Mouse (Mus musculus): Measurements from ENCODE around the gene Ass1. TPM values are rescaled to one million over a fixed set of nuclear protein-coding genes. Genes with fewer than 3 reads are reported as not detected.

Ass1 gene
- polyA plus RNA-seq, 1 experiment from 2014 or later = 75.3 TPM

DNA sequence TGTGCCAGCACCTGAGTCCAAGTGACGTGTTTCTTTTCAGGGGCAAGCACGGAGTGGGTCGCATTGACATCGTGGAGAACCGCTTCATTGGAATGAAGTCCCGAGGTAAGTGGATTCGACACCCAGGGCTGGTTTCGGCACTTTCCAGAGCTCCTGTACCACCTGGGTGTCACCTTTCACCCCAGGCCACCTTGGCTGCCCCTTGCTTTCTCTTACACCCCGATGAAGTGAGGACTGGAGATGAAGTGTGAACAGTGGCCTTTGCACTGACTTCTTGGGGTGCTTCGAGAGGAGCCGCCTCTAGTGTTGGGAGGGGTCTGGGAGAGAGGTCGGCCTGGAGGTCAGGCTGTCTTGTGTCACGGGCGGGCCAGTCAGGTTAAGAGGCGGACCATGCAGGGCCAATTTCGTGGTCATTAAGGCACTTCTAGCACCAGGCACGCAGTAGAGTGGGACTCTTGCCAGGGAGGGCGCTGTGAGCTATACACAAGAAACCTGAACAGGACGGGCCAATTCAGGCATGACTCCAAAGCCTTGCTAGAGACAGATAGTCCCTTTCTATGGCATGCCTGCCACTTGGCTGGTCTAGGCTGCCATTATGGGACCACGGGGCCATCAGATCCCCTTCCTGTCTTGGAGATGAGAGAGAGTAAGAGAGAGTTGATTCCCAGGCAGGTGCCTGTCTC, 31.6 kb downstream of the Ass1 start:
- Histone ChIP-seq H3K36me3 (peaks cover 9% of the 10 kb centered on the region; the same call in 1 of the 2 replicates), H3K4me3 (replicated peaks) (no peak overlapping the region), H3K4me1 (replicated peaks) (no peaks in the 10 kb centered on the region), H3K4me2 (no peak overlapping the region), H3K9me3 (replicated peaks) (no peaks in the 10 kb centered on the region), H3K27me3 (no peaks in the 10 kb centered on the region), H3K9ac (no peak overlapping the region), H3K27ac (no peak overlapping the region)
- ATAC-seq (ENCODE audit: low read depth) (no peak), DNase-seq (no peak)
- WGBS (ENCODE audit: insufficient replicate concordance) = 69% methylated on average over 20 of the region's 20 CpGs

DNA sequence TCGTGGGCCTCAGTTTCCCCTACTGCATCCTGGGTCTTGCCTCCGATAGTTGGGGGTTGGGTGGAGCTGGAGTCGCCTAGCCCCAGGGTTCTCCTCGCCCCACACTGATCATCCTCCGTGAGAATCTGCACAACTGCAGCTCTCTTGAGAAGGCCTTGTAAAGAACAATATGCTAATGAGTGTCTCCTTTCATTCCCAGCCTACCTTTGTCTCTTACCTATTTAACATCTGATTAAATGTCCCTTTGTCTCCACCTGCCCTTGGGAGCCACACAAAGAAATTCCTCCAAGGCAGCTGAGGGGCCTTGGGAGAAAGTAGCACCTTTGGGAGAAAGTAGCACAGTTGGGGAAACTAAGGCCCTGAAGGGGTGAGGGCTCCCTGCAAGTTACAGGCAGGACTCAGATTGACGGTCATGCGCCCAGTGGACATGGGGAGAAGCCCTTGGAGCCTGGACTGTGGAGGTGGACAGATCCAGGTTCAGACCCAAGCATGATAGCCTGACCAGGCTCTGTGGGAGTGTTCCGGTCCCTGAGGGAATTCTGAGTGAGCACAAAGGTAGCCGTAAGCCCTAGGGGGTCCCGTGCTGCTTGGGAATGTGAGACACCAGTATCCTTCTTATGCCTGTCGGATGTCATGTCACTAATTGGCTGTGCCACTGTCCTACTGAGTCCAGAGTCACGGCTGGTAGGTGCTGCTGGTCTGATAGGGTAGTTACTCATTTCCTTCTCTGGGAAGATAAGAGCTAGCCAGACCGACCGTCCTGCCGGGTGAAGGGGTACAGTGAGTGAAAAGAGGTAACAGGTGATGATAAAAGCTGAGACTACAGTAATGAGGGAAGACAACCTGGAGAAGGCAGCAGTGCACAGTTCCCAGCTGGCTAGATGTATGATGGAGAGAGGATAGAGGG, 32.9 kb downstream of the Ass1 start:
- H3K9ac ChIP-seq = no peak overlapping the region
- H3K9me3 ChIP-seq (replicated peaks) = no peaks in the 10 kb centered on the region
- 51% methylated on average over 15 of the region's 15 CpGs for WGBS (ENCODE audit: insufficient replicate concordance)
- DNase-seq (no peak), ATAC-seq (ENCODE audit: low read depth) (no peak)
- H3K27ac ChIP-seq = no peak overlapping the region
- H3K27me3 ChIP-seq = no peaks in the 10 kb centered on the region
- no peaks in the 10 kb centered on the region for H3K4me1 ChIP-seq (replicated peaks)
- H3K4me2 ChIP-seq = no peak overlapping the region
- peaks cover 9% of the 10 kb centered on the region; the same call in 1 of the 2 replicates for H3K36me3 ChIP-seq
- H3K4me3 ChIP-seq (replicated peaks) = no peak overlapping the region

DNA sequence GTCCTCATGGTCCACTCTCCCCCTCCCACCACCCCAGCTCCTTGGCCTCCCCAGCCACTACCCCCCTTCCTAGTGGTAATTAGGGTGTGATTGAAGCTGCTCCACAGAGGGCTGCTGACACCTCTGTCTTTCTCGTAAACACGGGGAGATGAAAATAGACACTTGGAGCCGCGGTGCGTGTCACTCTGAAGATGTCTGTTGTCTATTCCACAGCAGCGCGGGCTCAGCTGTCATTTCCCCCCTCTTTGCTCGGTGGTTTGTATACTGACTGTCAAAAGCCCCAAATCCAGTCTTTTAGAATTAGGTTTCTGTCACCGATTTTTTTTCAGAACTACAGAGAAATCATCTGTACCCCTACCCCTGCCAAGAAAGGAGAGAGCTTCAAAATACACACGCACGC, 35.5 kb downstream of the Ass1 start:
- Histone ChIP-seq H3K27ac (no peak overlapping the region), H3K27me3 (no peaks in the 10 kb centered on the region), H3K9me3 (replicated peaks) (no peaks in the 10 kb centered on the region), H3K36me3 (0 out of 2 replicates have a peak, but pooled peaks cover 6% of the 10 kb centered on the region), H3K4me1 (replicated peaks) (no peaks in the 10 kb centered on the region), H3K4me3 (replicated peaks) (no peak overlapping the region), H3K9ac (no peak overlapping the region), H3K4me2 (no peak overlapping the region)
- WGBS (ENCODE audit: insufficient replicate concordance) = 74% methylated on average over 11 of the region's 11 CpGs
- no peak for ATAC-seq (ENCODE audit: low read depth)
- DNase-seq = no peak

DNA sequence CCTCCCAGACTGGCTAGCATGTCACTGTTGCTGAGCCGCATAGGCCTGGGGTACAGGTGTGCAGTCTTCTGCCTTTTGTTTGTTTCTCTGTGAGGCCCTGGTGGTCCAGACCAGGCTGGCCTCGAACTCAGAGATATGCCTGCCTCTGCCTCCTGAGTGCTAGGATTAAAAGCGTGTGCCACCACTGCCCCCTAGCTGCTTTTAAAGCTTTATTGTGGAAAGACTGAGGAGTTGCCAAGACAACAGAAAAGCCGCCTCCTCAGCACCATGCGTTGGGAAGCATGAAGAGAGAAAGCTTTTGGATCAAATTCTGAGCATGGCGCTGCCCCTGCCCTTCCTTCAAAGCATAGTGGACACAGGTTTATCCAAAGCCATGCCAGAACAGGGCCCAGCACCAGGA, 38.8 kb downstream of the Ass1 start:
- no peak overlapping the region for H3K4me3 ChIP-seq (replicated peaks)
- H3K27me3 ChIP-seq = no peaks in the 10 kb centered on the region
- DNase-seq (no peak), ATAC-seq (ENCODE audit: low read depth) (no peak)
- no peak overlapping the region for H3K27ac ChIP-seq
- WGBS (ENCODE audit: insufficient replicate concordance) = 72% methylated on average over 6 of the region's 6 CpGs
- H3K36me3 ChIP-seq = peaks cover 18% of the 10 kb centered on the region
- no peak overlapping the region for H3K4me2 ChIP-seq
- H3K9me3 ChIP-seq (replicated peaks) = no peaks in the 10 kb centered on the region
- no peak overlapping the region for H3K9ac ChIP-seq
- H3K4me1 ChIP-seq (replicated peaks) = no peaks in the 10 kb centered on the region

DNA sequence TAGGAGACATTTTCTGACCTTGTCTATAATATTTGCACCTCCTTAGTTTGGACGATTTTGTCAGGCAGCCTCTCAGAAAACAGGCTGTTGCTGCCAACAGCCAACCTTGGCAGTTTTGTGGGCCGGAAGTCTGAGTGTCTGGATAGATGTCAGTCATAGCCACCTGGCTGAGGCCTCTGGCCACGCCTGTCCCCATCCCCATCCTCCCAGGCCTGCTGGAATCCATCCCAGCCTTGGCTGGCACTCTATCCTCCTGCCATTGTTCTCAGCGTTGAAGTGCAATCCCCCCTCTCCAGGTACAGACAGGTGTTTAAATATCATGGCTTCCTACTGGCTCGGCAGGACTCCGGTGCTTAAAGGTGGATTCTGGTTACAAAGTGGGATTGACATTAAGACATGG, 41.3 kb downstream of the Ass1 start:
- 61% methylated on average over 6 of the region's 6 CpGs for WGBS (ENCODE audit: insufficient replicate concordance)
- DNase-seq = no peak
- Histone ChIP-seq H3K9me3 (replicated peaks) (peaks cover 7% of the 10 kb centered on the region; the same call in 1 of the 2 replicates), H3K36me3 (peaks cover 41% of the 10 kb centered on the region), H3K27ac (no peak overlapping the region), H3K4me3 (replicated peaks) (no peak overlapping the region), H3K27me3 (no peaks in the 10 kb centered on the region), H3K4me2 (no peak overlapping the region), H3K4me1 (replicated peaks) (no peaks in the 10 kb centered on the region), H3K9ac (no peak overlapping the region)
- ATAC-seq (ENCODE audit: low read depth) = no peak

DNA sequence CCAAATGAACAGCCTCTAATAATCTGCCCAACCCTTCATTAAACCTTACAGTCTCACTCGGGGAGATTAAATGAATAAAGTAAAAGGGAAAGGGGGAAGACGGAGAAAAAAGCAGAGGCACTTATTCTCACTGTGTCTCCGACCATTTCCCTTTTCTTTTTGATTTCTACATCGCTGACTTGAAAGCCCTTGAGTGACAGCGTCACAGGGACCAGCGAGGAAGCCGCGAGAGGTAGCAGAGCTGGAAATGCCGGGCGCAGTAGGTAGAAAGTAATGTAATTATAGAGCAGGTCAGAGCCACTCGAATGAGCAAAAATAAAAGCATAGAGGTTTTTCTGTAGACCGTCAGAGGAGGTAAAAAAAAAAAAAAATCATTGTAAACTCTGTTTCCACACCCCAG, 46.5 kb downstream of the Ass1 start:
- no peak for ATAC-seq (ENCODE audit: low read depth)
- WGBS (ENCODE audit: insufficient replicate concordance) = 69% methylated on average over 12 of the region's 12 CpGs
- H3K36me3 ChIP-seq = peaks cover 44% of the 10 kb centered on the region
- no peak overlapping the region for H3K4me2 ChIP-seq
- H3K4me3 ChIP-seq (replicated peaks) = no peak overlapping the region
- H3K9me3 ChIP-seq (replicated peaks) = peaks cover 7% of the 10 kb centered on the region; the same call in 1 of the 2 replicates
- no peaks in the 10 kb centered on the region for H3K4me1 ChIP-seq (replicated peaks)
- no peak for DNase-seq
- no peak overlapping the region for H3K9ac ChIP-seq
- no peaks in the 10 kb centered on the region for H3K27me3 ChIP-seq
- H3K27ac ChIP-seq = no peak overlapping the region

DNA sequence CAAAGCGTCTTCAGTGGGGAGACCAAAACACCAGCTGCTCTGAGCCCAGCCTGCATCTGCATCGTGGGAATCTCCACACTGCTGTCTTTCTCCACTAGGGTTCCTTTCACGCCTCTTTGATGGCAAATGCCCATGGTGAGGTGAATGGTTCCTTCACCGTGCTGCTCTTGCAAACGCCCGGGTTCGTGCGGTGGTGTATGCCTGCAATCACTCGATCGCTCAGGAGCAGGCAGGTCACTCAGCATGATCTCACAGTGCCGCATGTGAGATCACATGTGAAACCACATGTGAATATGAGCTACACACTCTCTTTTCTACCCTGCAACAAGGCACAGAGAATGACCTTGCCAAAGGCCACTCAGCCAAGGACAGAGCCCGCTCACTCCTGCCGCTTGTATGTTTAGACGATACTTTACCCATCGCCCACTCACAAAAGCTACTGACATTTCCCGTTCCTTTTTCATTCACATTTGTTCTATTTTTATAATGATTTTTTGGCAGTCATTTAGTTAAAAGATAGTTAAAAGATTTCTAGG, 51.9 kb downstream of the Ass1 start:
- H3K36me3 ChIP-seq = 0 out of 2 replicates have a peak, but pooled peaks cover 3% of the 10 kb centered on the region
- 0 out of 2 replicates have a peak, but pooled peaks cover 4% of the 10 kb centered on the region for H3K4me1 ChIP-seq (replicated peaks)
- DNase-seq = no peak
- no peak overlapping the region for H3K9ac ChIP-seq
- H3K9me3 ChIP-seq (replicated peaks) = no peaks in the 10 kb centered on the region
- no peak overlapping the region for H3K4me2 ChIP-seq
- no peak for ATAC-seq (ENCODE audit: low read depth)
- H3K27me3 ChIP-seq = no peaks in the 10 kb centered on the region
- 75% methylated on average over 16 of the region's 16 CpGs for WGBS (ENCODE audit: insufficient replicate concordance)
- no peak overlapping the region for H3K4me3 ChIP-seq (replicated peaks)
- no peak overlapping the region for H3K27ac ChIP-seq

DNA sequence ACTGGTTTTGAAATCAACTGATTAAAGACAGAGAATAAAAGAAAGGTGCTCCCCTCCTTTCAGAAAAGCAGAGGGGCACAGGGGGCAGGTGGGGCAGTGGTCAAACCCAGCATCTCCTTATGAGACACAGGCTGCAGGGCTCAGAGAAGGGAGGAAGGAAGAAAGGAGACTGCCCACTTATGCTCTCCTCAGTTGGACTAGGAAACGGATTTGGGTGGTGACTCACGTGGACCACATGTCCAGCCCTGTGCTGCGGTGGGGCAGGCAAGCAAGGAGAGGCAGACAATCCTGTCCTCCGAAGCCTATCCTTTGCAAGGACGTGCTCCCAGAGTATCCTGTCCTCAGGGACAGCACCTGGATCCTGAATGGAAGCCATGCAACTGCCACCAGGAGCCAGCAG, 54.6 kb downstream of the Ass1 start:
- no peak overlapping the region for H3K4me3 ChIP-seq (replicated peaks)
- H3K4me1 ChIP-seq (replicated peaks) = peaks cover 4% of the 10 kb centered on the region; the same call in 1 of the 2 replicates
- H3K4me2 ChIP-seq = no peak overlapping the region
- no peak overlapping the region for H3K27ac ChIP-seq
- no peak for ATAC-seq (ENCODE audit: low read depth)
- WGBS (ENCODE audit: insufficient replicate concordance) = 40% methylated on average over 5 of the region's 5 CpGs
- H3K36me3 ChIP-seq = no peaks in the 10 kb centered on the region
- no peak for DNase-seq
- H3K9ac ChIP-seq = no peak overlapping the region
- no peaks in the 10 kb centered on the region for H3K27me3 ChIP-seq
- no peaks in the 10 kb centered on the region for H3K9me3 ChIP-seq (replicated peaks)

DNA sequence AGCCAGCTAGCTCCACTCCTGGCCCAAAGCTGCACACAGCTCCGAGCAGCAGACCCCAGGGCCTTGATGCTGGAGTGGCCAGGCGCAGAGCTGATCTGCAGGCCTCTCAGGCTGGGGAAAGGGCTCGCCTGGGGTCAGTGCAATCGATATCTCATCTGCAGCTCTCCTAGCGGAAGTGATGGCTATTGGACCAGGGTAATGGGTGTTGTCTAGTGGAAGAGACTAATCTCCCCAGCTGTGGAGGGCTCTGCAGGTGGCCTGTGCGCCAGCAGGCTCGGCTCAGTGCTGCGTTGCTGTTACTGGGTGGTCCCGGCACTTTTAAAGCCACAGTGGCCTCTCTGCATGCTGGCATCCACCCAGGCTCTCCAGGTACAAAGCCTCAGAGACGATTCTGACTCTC, 55.8 kb downstream of the Ass1 start:
- ATAC-seq (ENCODE audit: low read depth) (0 out of 2 replicates have a peak, but pooled peaks have one; percentile 26), DNase-seq (no peak)
- H3K9ac ChIP-seq = no peak overlapping the region
- no peak overlapping the region for H3K4me2 ChIP-seq
- H3K27me3 ChIP-seq = no peaks in the 10 kb centered on the region
- no peak overlapping the region for H3K27ac ChIP-seq
- 40% methylated on average over 10 of the region's 10 CpGs for WGBS (ENCODE audit: insufficient replicate concordance)
- peaks cover 4% of the 10 kb centered on the region; the same call in 1 of the 2 replicates for H3K4me1 ChIP-seq (replicated peaks)
- H3K9me3 ChIP-seq (replicated peaks) = no peaks in the 10 kb centered on the region
- no peaks in the 10 kb centered on the region for H3K36me3 ChIP-seq
- no peak overlapping the region for H3K4me3 ChIP-seq (replicated peaks)

DNA sequence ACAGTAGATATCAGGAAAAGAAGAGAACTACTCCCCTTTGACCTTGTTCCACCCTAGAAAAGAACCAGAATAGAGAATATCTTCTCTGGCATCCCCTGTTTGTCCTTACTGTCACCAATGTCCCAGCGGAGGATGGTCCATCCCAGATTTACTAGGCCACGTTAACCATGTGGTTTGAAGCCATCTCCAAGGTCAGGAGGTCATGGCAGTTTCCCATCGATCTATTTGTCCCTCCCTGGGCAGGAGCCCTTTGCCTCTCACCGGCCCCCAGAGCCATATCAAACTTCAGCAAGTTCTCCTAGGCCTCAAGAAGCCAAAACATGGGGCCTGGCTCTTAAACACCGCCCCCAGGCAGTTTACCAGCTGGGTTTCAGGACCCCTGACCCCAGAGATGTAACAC, 60.2 kb downstream of the Ass1 start:
- H3K36me3 ChIP-seq = no peaks in the 10 kb centered on the region
- DNase-seq = no peak
- H3K27me3 ChIP-seq = no peaks in the 10 kb centered on the region
- no peak overlapping the region for H3K4me2 ChIP-seq
- H3K27ac ChIP-seq = peak overlapping the region; percentile 20; the same call in 1 of the 2 replicates
- H3K4me1 ChIP-seq (replicated peaks) = peaks cover 7% of the 10 kb centered on the region; the same call in 1 of the 2 replicates
- 57% methylated on average over 5 of the region's 5 CpGs for WGBS (ENCODE audit: insufficient replicate concordance)
- peak; percentile 66 for ATAC-seq (ENCODE audit: low read depth)
- no peak overlapping the region for H3K9ac ChIP-seq
- no peak overlapping the region for H3K4me3 ChIP-seq (replicated peaks)
- no peaks in the 10 kb centered on the region for H3K9me3 ChIP-seq (replicated peaks)

DNA sequence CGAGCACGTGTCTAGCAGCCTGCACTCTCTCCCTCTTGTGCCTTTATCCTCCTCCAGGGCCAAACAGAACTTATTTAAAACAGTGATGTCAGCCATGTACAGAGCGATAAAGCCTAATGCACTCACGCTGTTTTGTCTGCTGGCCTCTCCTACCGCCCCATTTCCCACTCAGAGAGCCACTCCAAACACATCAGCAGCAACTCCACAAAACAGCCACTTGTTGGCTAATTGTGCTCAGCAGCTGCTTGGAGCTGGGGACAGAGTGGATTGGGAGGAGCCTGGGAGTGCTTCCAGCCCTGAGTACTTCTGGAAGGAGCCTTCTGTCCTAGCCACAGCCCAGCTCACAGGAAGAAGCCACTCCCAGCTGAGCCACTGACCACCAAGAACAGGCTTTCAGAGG, 67.0 kb downstream of the Ass1 start:
- Histone ChIP-seq H3K4me3 (replicated peaks) (no peak overlapping the region), H3K4me2 (no peak overlapping the region), H3K9me3 (replicated peaks) (no peaks in the 10 kb centered on the region), H3K27ac (no peak overlapping the region), H3K4me1 (replicated peaks) (0 out of 2 replicates have a peak, but pooled peaks cover 2% of the 10 kb centered on the region), H3K27me3 (no peaks in the 10 kb centered on the region), H3K36me3 (no peaks in the 10 kb centered on the region), H3K9ac (no peak overlapping the region)
- ATAC-seq (ENCODE audit: low read depth) = no peak
- DNase-seq = no peak
- WGBS (ENCODE audit: insufficient replicate concordance) = 63% methylated on average over 5 of the region's 5 CpGs

Data from liver, embryonic 13.5 days (tissue).